Mouse (Mus musculus): Measurements from ENCODE around the gene Intu.

GRCm38 (mm10) chr3:40745661-40746547 lies 214.8 kb downstream of the Intu start:
- TF ChIP-seq CTCF (IDR thresholded peaks at IDR 0.05; ENCODE audit: borderline replicate concordance, insufficient read depth, low read length): no peak
- peak; percentile 21; the same call in 1 of the 2 replicates for TF ChIP-seq POLR2A (IDR thresholded peaks at IDR 0.05; ENCODE audit: low read depth, low read length)

Data from embryonic fibroblast, embryonic 13.5 days (primary cell).